15 mouse cellular contexts compared by ENCODE assay signal in genomic region chr17:75416861-75417260, GRCm38 (mm10).
"Had no signal": no experiment of that assay in that cellular context is flagged by ENCODE, and none has a peak within 500 bp of the region (broad histone marks: within the 10 kb centered on the region; RNA-seq: fewer than 3 reads in every experiment).

No protein-coding gene starts in this region.

- H3K36me3 ChIP-seq: lung, embryonic 15.5 days; midbrain, embryonic 12.5 days; neural tube, embryonic 12.5 days had no signal

- H3K9ac ChIP-seq: liver, postnatal 0 days; lung, embryonic 15.5 days; midbrain, embryonic 12.5 days; neural tube, embryonic 12.5 days had no signal

- H3K4me2 ChIP-seq: lung, embryonic 15.5 days; midbrain, embryonic 12.5 days; neural tube, embryonic 12.5 days had no signal

- ATAC-seq: liver, postnatal 0 days; lung, postnatal 0 days had no signal

- DNase-seq: liver, postnatal 0 days; lung, adult 2 months; lung, postnatal 14 days; lung, postnatal 36 days; midbrain, embryonic 14.5 days; right cerebral cortex, postnatal 14 days; thymus, adult 18-20 months; thymus, postnatal 14 days; thymus, postnatal 36 days had no signal

- H3K4me3 ChIP-seq: lung, embryonic 15.5 days; megakaryocyte, embryonic 14.5 days; midbrain, embryonic 12.5 days; neural tube, embryonic 12.5 days had no signal

- H3K9me3 ChIP-seq: lung, embryonic 15.5 days had no signal

- H3K4me1 ChIP-seq: lung, embryonic 15.5 days; megakaryocyte, embryonic 14.5 days; midbrain, embryonic 12.5 days; neural tube, embryonic 12.5 days had no signal

- H3K27ac ChIP-seq: lung, embryonic 15.5 days; macrophage; midbrain, embryonic 12.5 days; neural tube, embryonic 12.5 days had no signal

- H3K27me3 ChIP-seq: lung, embryonic 15.5 days; megakaryocyte, embryonic 14.5 days; midbrain, embryonic 12.5 days; neural tube, embryonic 12.5 days had no signal
